Mouse (Mus musculus) telencephalon, adult 2 months (tissue): ENCODE measurements around the gene Cdca3.
A peak's percentile ranks its signal among the peaks of the same experiment; 100 is the strongest.
"Not testable (repeated sequence)": the region's sequence is repeated elsewhere in the genome, so short reads cannot be mapped to it uniquely, and the experiment has no call there.

Experiments
- DNase-seq: peaks from one replicate; pipeline ENCODE4 v3.0.0-alpha.2; 2011; ENCODE audit warnings: low read depth, low spot score

The Cdca3 gene

DNA sequence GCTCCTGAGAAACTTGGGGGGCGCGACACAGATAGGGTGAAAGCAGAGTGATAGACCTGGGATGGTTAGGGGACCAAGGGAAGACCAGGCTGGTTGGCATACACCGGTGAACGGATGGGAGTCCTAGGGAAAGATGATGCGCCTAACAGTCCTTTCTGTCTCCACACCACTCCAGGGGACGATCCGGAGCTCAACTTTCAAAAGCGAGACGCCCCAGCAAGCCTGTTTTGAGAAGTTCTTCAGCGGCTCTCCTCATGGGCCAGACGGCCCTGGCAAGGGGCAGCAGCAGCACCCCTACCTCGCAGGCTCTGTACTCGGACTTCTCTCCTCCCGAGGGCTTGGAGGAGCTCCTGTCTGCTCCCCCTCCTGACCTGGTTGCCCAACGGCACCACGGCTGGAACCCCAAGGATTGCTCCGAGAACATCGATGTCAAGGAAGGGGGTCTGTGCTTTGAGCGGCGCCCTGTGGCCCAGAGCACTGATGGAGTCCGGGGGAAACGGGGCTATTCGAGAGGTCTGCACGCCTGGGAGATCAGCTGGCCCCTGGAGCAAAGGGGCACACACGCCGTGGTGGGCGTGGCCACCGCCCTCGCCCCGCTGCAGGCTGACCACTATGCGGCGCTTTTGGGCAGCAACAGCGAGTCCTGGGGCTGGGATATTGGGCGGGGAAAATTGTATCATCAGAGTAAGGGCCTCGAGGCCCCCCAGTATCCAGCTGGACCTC is 20.1 kb upstream of the Cdca3 start:
- no peak for DNase-seq

DNA sequence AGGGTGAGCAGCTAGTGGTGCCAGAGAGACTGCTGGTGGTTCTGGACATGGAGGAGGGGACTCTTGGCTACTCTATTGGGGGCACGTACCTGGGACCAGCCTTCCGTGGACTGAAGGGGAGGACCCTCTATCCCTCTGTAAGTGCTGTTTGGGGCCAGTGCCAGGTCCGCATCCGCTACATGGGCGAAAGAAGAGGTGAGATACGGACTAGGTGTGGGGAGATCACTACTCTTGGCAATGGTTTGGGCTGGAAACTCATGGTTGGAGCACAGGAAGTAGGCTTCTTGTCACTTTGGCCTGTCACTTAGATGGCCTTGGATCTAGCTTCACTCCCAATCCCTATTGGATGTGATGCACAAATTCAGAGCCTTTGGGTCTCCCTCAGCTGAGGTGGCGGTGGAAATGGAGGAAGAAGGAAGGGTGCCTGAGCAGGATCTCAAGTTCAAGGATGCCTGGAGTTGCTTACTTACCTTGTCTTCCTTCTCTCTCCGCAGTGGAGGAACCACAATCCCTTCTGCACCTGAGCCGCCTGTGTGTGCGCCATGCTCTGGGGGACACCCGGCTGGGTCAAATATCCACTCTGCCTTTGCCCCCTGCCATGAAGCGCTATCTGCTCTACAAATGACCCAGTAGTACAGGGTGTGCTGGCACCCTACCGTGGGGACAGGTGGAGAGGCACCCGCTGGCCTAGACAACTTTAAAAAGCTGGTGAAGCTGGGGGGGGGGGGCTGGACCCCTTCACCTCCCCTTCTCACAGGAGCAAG is 19.4 kb upstream of the Cdca3 start:
- DNase-seq: no peak

- DNase-seq: not testable (repeated sequence)
Observed at GRCm38 (mm10) chr6:124810566-124811402, 18.6 kb upstream of the Cdca3 start.

- DNase-seq: no peak
Observed at GRCm38 (mm10) chr6:124811403-124811665, 18.0 kb upstream of the Cdca3 start.

- DNase-seq: no peak
Observed at GRCm38 (mm10) chr6:124811701-124812560, 17.4 kb upstream of the Cdca3 start.

DNA sequence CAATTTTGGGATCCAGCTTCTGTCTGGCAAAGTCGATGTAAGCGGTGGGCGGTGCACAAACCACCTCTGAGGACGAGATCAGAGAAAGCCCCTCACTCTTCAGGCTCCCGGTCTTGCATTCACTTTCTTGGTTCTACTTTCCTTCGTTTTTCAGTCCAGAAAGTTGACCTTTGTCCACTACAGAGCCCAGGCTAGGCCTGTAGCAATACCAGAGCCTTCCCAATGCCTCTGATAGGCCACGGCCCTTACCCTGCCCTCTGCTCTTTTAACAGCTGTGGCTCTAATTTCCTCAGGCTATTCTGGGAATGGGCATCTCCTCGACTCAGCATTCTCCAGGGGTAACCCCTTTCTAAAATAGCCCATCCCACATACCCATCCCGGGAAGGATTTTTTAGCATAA is 16.5 kb upstream of the Cdca3 start:
- DNase-seq: no peak

- DNase-seq: peak; percentile 65
Observed at GRCm38 (mm10) chr6:124813496-124813895, 15.9 kb upstream of the Cdca3 start.

DNA sequence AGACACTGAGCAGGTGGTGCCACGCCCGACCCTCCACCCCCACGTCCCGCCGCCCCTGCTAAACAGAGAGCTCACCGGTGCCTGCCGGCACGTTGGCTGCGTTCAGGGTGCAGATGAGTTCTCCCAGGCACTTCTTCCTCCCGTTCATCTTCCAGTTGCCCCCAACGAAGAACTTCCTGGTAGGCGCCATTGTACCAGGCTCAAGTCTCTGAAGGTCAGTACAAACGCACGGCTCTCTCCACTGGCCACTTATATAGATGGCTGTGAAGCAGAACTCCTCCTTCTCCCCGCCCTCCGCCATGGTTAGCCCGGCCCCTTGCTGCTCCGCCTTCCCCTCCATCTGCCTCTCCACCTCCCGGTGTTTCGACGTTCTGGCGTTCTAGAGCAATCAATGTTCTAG is 15.4 kb upstream of the Cdca3 start, which contains the start of gene Tpi1:
TSS of gene Tpi1 (minus strand) at position 364 of the 400 bp plus-strand sequence.
- peak; percentile 84 for DNase-seq

DNA sequence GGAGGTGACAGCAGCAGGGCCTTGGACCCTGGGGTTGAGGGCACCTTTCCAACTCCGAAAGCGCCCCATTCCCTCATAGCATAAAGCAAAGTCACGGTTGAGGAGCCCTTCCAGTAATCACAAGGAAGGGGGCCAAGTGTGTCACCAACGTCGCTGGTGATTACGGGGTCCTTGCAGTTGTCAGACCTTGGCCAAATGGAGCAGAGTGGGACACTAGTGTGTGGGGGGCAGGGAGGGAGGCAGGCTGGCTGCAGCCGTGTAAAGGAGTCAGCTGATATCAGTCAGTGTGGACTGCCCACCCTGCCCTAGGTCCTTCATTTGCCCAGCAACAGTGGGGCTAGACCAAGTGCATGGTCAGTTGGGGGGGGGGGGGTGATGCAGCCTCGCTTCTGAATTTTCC is 14.9 kb upstream of the Cdca3 start:
- DNase-seq: no peak

DNA sequence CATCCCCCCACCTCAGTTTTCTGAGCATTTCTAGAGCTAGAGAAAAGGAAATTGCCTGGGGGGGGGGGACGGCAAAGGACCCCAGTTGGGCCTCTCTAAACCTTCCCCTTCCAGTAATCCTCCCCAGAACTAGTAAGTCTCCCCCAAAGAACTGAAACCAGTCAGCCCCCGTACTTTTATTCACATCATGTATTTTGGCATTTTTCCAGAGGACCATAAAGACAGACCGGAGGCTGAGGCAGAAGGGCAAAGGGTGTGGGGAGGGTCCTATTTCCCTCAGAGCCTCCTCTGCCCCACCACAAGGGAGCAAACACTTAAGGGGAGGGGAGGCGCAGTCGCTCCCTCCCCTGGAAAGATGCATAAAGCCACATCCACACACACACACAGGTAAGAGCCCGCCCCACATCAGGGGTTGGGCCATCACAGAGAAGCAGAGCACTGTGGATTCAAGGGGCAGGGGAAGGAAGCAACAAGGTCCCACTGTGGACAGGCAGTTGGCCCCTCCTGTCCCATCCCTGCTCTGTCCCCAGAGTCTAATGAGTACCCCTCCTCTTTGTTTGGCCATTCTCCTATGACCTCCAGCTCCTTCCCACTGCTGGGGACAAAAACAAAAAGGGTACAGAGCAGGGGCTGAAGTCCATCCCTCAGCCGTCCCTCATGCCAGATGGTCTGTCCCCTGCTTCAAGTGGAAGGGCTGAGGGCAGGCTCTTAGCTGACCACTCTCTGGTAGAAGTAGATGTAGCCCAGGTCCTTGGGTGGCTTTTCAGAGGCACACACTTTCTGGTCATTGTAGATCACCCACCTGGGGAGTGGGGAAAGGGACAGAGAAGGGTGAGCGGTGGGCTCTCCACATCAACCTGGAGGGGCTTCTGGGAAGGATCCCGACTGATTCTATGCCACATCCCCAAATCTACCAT is 14.2 kb upstream of the Cdca3 start:
- DNase-seq: no peak

DNA sequence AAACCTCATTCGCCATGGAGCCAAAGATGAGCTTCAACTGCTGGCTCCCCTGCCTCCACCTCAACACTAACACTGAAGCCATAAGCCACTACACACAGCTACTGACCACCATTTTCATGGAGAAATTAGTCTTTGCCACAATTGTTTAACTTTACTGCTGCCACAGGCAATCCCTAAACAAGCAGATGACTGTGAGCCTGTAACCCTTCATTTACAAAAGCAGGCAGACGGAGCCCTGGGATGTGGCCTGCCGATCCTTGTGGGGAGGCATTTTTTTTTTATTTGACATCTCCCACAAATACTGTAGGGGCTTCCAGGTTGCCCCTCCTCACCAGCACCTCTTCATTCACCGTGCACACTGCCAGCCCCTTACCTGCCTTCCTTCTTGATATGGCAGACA is 12.7 kb upstream of the Cdca3 start:
- DNase-seq: no peak

- DNase-seq: no peak
Observed at GRCm38 (mm10) chr6:124817125-124817524, 12.2 kb upstream of the Cdca3 start.

- no peak for DNase-seq
Observed at GRCm38 (mm10) chr6:124817563-124817962, 11.8 kb upstream of the Cdca3 start.

GRCm38 (mm10) chr6:124817971-124818370 is 11.4 kb upstream of the Cdca3 start:
- DNase-seq: no peak

- DNase-seq: no peak
Observed at GRCm38 (mm10) chr6:124820891-124821290, 8.5 kb upstream of the Cdca3 start.

- DNase-seq: no peak
Observed at GRCm38 (mm10) chr6:124822049-124822448, 7.3 kb upstream of the Cdca3 start.

DNA sequence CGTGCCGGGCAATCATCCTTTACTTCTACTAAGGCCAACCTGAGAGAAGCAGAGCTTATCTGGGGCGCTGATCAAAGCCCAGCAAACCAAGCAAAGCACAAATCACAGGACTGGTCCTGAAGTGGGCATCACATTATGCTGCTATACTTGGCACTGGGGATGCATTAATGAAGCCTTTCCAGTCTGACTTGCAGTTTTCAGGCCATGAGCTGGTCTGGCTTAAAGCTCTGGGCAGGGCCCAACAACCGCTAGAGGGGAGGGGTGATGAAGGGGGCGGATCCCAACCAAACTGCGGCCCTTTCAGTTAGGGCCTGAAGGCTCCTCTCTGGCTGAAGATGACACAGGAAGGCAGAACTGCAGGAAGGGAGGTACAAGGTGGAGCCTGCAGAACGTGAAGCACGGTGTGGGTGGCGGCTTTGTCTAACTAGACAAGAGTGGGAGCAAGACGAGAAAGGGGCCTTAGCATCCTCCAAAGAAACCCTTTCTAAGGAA is 1.2 kb upstream of the Cdca3 start:
- DNase-seq: no peak

- peak; percentile 97 for DNase-seq
Observed at GRCm38 (mm10) chr6:124829799-124830700, 703 bp downstream of the Cdca3 start.

DNA sequence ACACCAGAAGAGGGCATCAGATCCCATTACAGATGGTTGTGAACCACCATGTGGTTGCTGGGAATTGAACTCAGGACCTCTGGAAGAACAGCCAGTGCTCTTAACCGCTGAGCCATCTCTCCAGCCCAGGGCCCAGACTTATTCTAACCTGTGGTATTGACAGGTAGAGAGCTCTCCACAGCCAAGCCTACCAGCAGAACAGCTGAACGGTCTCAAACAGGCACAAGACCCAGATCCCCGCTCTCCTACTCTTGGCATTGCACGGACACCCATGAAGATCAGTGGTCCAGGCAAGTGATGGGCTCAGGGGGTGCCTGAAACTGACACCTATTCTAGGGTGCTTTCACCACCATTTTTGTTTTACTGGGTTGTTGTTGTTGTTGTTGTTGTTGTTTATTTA is 1.9 kb downstream of the Cdca3 start:
- not testable (repeated sequence) for DNase-seq
